Mouse (Mus musculus): Measurements from ENCODE around the gene Car14.

GRCm38 (mm10) chr3:95850611-95851010 is 53.9 kb downstream of the Car14 start:
- no peak for TF ChIP-seq GATA1 (IDR thresholded peaks at IDR 0.05; ENCODE audit: borderline replicate concordance, low read length)
- no peak for TF ChIP-seq FLI1 (IDR thresholded peaks at IDR 0.05; ENCODE audit: low read length)

Data from megakaryocyte, embryonic 14.5 days (primary cell).